ENCODE assay signal across 8 mouse cellular contexts in genomic region chr17:13656485-13657181, GRCm38 (mm10).
A peak's percentile ranks its signal among the peaks of the same experiment; 100 is the strongest.
DNase-seq lines count a peak whose midpoint lies in the region; ATAC-seq and TF ChIP-seq lines count a peak whose summit lies in the region.

No protein-coding gene starts in this region.

- WGBS in forebrain, embryonic 14.5 days, result 2% methylated on average over 11 of the region's 15 CpGs
- 3% methylated on average over 12 of the region's 15 CpGs for WGBS in midbrain, postnatal 0 days

- H3K9me3 ChIP-seq in megakaryocyte, embryonic 14.5 days, result peaks cover 8% of the 10 kb centered on the region; the same call in 1 of the 2 replicates
- no peaks in the 10 kb centered on the region for H3K9me3 ChIP-seq in forebrain, embryonic 14.5 days (replicated peaks; ENCODE audit: control insufficient read depth, low read length)
- no peaks in the 10 kb centered on the region for H3K9me3 ChIP-seq in midbrain, postnatal 0 days (ENCODE audit: low read length)

- peak overlapping the region; percentile 32 for H3K4me2 ChIP-seq in forebrain, embryonic 14.5 days (ENCODE audit: low read length)
- peak overlapping the region; percentile 25; the same call in 1 of the 2 replicates for H3K4me2 ChIP-seq in midbrain, postnatal 0 days (ENCODE audit: low read depth, low read length, poor library complexity, severe bottlenecking)

- H3K27me3 ChIP-seq in megakaryocyte, embryonic 14.5 days (replicated peaks), result peaks cover 2% of the 10 kb centered on the region
- H3K27me3 ChIP-seq in forebrain, embryonic 14.5 days (replicated peaks; ENCODE audit: control insufficient read depth, insufficient read depth, low read length), result no peaks in the 10 kb centered on the region
- no peaks in the 10 kb centered on the region for H3K27me3 ChIP-seq in midbrain, postnatal 0 days (ENCODE audit: insufficient read depth, low read length)

- H3K9ac ChIP-seq in forebrain, embryonic 14.5 days (ENCODE audit: low read length), result peak overlapping the region; percentile 38; the same call in 1 of the 2 replicates
- no peak overlapping the region for H3K9ac ChIP-seq in midbrain, postnatal 0 days (replicated peaks; ENCODE audit: low read length, poor library complexity, severe bottlenecking)

- H3K4me1 ChIP-seq in megakaryocyte, embryonic 14.5 days, result peaks cover 42% of the 10 kb centered on the region
- H3K4me1 ChIP-seq in forebrain, embryonic 14.5 days (ENCODE audit: control insufficient read depth, insufficient read depth, low read length), result peaks cover 29% of the 10 kb centered on the region
- peaks cover 3% of the 10 kb centered on the region; the same call in 1 of the 2 replicates for H3K4me1 ChIP-seq in midbrain, postnatal 0 days (ENCODE audit: insufficient read depth, low read length)

- no peak for ATAC-seq in megakaryocyte, adult 5-6 weeks (ENCODE audit: poor library complexity, severe bottlenecking)
- ATAC-seq in forebrain, embryonic 14.5 days, result peak; percentile 57
- ATAC-seq in midbrain, postnatal 0 days (ENCODE audit: low FRiP score), result peak; percentile 36

- H3K4me3 ChIP-seq in megakaryocyte, embryonic 14.5 days (replicated peaks), result peak overlapping the region; percentile 70
- no peak overlapping the region for H3K4me3 ChIP-seq in forebrain, embryonic 14.5 days (ENCODE audit: low read depth, low read length)
- H3K4me3 ChIP-seq in midbrain, postnatal 0 days (ENCODE audit: low read depth, low read length), result no peak overlapping the region

- peak; percentile 66 for DNase-seq in forebrain, embryonic 14.5 days (ENCODE audit: low spot score)
- peak; percentile 49 for DNase-seq in kidney, postnatal 14 days
- peak; percentile 56 for DNase-seq in midbrain, postnatal 0 days (ENCODE audit: low spot score)
- no peak for DNase-seq in right cerebral cortex, postnatal 4 days
- no peak for DNase-seq in urinary bladder, postnatal 36 days (ENCODE audit: low spot score in 2 of 2)
- no peak for DNase-seq in ovary, postnatal 14 days (ENCODE audit: low spot score)

- H3K36me3 ChIP-seq in megakaryocyte, embryonic 14.5 days (replicated peaks; ENCODE audit: low read length), result no peaks in the 10 kb centered on the region
- no peaks in the 10 kb centered on the region for H3K36me3 ChIP-seq in forebrain, embryonic 14.5 days (ENCODE audit: control insufficient read depth, insufficient read depth, low read length)
- H3K36me3 ChIP-seq in midbrain, postnatal 0 days (ENCODE audit: insufficient read depth, low read length), result no peaks in the 10 kb centered on the region

- TF ChIP-seq CTCF in midbrain, postnatal 0 days (IDR thresholded peaks at IDR 0.05), result no peak

- peak overlapping the region; percentile 83 for H3K27ac ChIP-seq in forebrain, embryonic 14.5 days (ENCODE audit: low read depth, low read length)
- peak overlapping the region; percentile 38 for H3K27ac ChIP-seq in midbrain, postnatal 0 days (ENCODE audit: low read depth, low read length)

Comparison
In these comparisons a context has a peak if more than half of its experiments do, and no peak if none do; other contexts are left out.
1. DNase-seq: peak in forebrain, embryonic 14.5 days (single experiment), kidney, postnatal 14 days (single experiment) and midbrain, postnatal 0 days (single experiment); none in right cerebral cortex, postnatal 4 days (single experiment), urinary bladder, postnatal 36 days (0 of 2) and ovary, postnatal 14 days (single experiment).